Mouse (Mus musculus): Measurements from ENCODE around the gene Pif1. TPM values are rescaled to one million over a fixed set of nuclear protein-coding genes. Genes with fewer than 3 reads are reported as not detected.
A peak's percentile ranks its signal among the peaks of the same experiment; 100 is the strongest.

Pif1 gene
- total and polyA plus RNA-seq, 3 experiments: 11.2 to 14.5 (median 12.2) TPM

DNA sequence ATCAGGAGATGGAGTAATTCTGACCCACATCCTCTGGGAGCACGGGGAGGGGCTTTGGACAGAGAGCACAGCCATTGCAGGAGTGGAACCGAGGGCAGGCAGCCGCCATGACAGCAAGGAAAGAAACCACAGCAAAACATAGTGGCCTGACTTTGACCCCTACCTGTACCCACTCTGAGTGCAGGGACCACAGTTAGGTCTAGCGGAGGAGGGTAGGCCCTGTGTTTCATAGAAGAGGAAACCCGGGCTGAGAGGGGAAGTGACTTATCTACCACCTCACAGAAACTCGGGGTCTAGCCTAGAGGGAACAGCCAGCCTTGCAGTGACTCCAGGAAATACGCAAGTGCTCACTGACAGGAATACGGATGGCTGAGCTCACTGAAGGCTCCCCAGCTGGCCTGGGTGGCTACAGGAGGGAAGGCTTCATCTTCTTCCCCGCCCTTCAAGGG is 8.1 kb upstream of the Pif1 start:
- H3K9me3 ChIP-seq (replicated peaks; ENCODE audit: low read length): no peaks in the 10 kb centered on the region
- TF ChIP-seq ZKSCAN1 (IDR thresholded peaks at IDR 0.05; ENCODE audit: borderline replicate concordance, low read depth, low read length): no peak
- TF ChIP-seq SMC3 (IDR thresholded peaks at IDR 0.05; ENCODE audit: low read depth, low read length): no peak
- no peak for TF ChIP-seq KAT2A (IDR thresholded peaks at IDR 0.05; ENCODE audit: insufficient replicate concordance, low read length)
- no peak for TF ChIP-seq MYC (IDR thresholded peaks at IDR 0.05; ENCODE audit: low read depth, low read length)
- TF ChIP-seq RAD21 (IDR thresholded peaks at IDR 0.05; ENCODE audit: low read depth, low read length): no peak
- no peak for TF ChIP-seq POLR2AphosphoS2 (IDR thresholded peaks at IDR 0.05; ENCODE audit: low read depth, low read length)
- no peak for TF ChIP-seq MAFK (IDR thresholded peaks at IDR 0.05; ENCODE audit: insufficient replicate concordance, low read length)
- TF ChIP-seq GABPA (IDR thresholded peaks at IDR 0.05; ENCODE audit: insufficient replicate concordance, low read depth, low read length): no peak
- TF ChIP-seq ETS1 (conservative IDR thresholded peaks at IDR 0.05; ENCODE audit: low read depth, low read length): peak; percentile 46
- no peak for TF ChIP-seq TBP (conservative IDR thresholded peaks at IDR 0.05; ENCODE audit: low read depth, low read length)
- TF ChIP-seq SIN3A (IDR thresholded peaks at IDR 0.05; ENCODE audit: low read length): peak; percentile 73
- peaks cover 41% of the 10 kb centered on the region for H3K79me2 ChIP-seq (replicated peaks; ENCODE audit: control insufficient read depth, extremely low read depth, insufficient read depth, poor library complexity, severe bottlenecking)
- peak; percentile 68 for DNase-seq (ENCODE audit: extremely low read depth)
- peaks cover 10 to 46% of the 10 kb centered on the region in 2 experiments; a peak in 3 of 4 replicates for H3K4me1 ChIP-seq (ENCODE audit: control insufficient read depth in 1 of 2, insufficient read depth in 2 of 2)
- H3K4me2 ChIP-seq (ENCODE audit: insufficient read depth, low read depth, poor library complexity, severe bottlenecking): peak overlapping the region; percentile 18
- H3K4me3 ChIP-seq (replicated peaks in 1 of 3; ENCODE audit: low read depth in 2 of 3, low read length in 2 of 3, poor library complexity in 1 of 3): peak overlapping the region; percentile 82 to 83 (median 82)
- in situ Hi-C loops (cut with MboI; ENCODE audit: low pct_ligation_motif_present, low pct_unique_long_range_greater_than_20kb, low sequenced_read_pairs) (loop anchor here (5.0 kb wide), 1 partner anchor 42 kb away; no protein-coding TSS in a partner anchor), dilution Hi-C loops (cut with MboI; ENCODE audit: extremely low pct_ligation_motif_present, extremely low pct_unique_long_range_greater_than_20kb, low sequenced_read_pairs) (no loop called here)
- peaks cover 0 to 3% of the 10 kb centered on the region in 2 experiments for H3K36me3 ChIP-seq (replicated peaks in 1 of 2; ENCODE audit: control insufficient read depth in 1 of 2, insufficient read depth in 1 of 2, low read length in 1 of 2)
- H3K27me3 ChIP-seq (replicated peaks): no peaks in the 10 kb centered on the region
- peak overlapping the region; percentile 91 for H3K9ac ChIP-seq (ENCODE audit: insufficient read depth, low read depth)
- peak overlapping the region; percentile 34 for H3K27ac ChIP-seq (ENCODE audit: insufficient read depth, low read depth)

- Histone ChIP-seq H3K9ac (ENCODE audit: insufficient read depth, low read depth) (peak within 1 kb of the TSS; percentile 91), H3K9me3 (replicated peaks; ENCODE audit: low read length) (no peaks in the 10 kb centered on the region), H3K4me3 (replicated peaks in 1 of 3; ENCODE audit: low read depth in 2 of 3, low read length in 2 of 3, poor library complexity in 1 of 3) (peak within 1 kb of the TSS; percentile 82 to 83 (median 82)), H3K27ac (ENCODE audit: insufficient read depth, low read depth) (peak within 1 kb of the TSS; percentile 50), H3K4me2 (ENCODE audit: insufficient read depth, low read depth, poor library complexity, severe bottlenecking) (peak within 1 kb of the TSS; percentile 92), H3K27me3 (replicated peaks) (no peaks in the 10 kb centered on the region), H3K79me2 (replicated peaks; ENCODE audit: control insufficient read depth, extremely low read depth, insufficient read depth, poor library complexity, severe bottlenecking) (peaks cover 41% of the 10 kb centered on the region), H3K4me1 (ENCODE audit: control insufficient read depth in 1 of 2, insufficient read depth in 2 of 2) (peaks cover 10 to 42% of the 10 kb centered on the region in 2 experiments; a peak in 3 of 4 replicates), H3K36me3 (replicated peaks in 1 of 2; ENCODE audit: control insufficient read depth in 1 of 2, insufficient read depth in 1 of 2, low read length in 1 of 2) (peaks cover 0 to 3% of the 10 kb centered on the region in 2 experiments)
- in situ Hi-C loops (cut with MboI; ENCODE audit: low pct_ligation_motif_present, low pct_unique_long_range_greater_than_20kb, low sequenced_read_pairs) (loop anchor here (5.0 to 10.0 kb wide), 2 partner anchors 43 to 135 kb away; no protein-coding TSS in a partner anchor), dilution Hi-C loops (cut with MboI; ENCODE audit: extremely low pct_ligation_motif_present, extremely low pct_unique_long_range_greater_than_20kb, low sequenced_read_pairs) (no loop called here)
- peak; percentile 97 for DNase-seq (ENCODE audit: extremely low read depth)
- no peak for TF ChIP-seq E2F4 (IDR thresholded peaks at IDR 0.05; ENCODE audit: insufficient replicate concordance, low read depth, low read length)
- TF ChIP-seq TBP (conservative IDR thresholded peaks at IDR 0.05; ENCODE audit: low read depth, low read length): peak; percentile 79
- no peak; the same call in 1 of the 2 replicates for TF ChIP-seq SIN3A (IDR thresholded peaks at IDR 0.05; ENCODE audit: low read length)
- peak; percentile 9; the same call in 1 of the 2 replicates for TF ChIP-seq MEF2A (IDR thresholded peaks at IDR 0.05; ENCODE audit: borderline replicate concordance, low read depth, low read length)
- TF ChIP-seq USF2 (conservative IDR thresholded peaks at IDR 0.05; ENCODE audit: low read depth, low read length): no peak
- TF ChIP-seq BHLHE40 (IDR thresholded peaks at IDR 0.05; ENCODE audit: low read depth, low read length): no peak
- TF ChIP-seq ZMIZ1 (IDR thresholded peaks at IDR 0.05; ENCODE audit: low read depth, low read length): peak; percentile 95
- peak; percentile 58; the same call in 1 of the 2 replicates for TF ChIP-seq CHD2 (IDR thresholded peaks at IDR 0.05; ENCODE audit: low read length)
- TF ChIP-seq CTCF (conservative IDR thresholded peaks at IDR 0.05 in 1 of 2, IDR thresholded peaks at IDR 0.05 in 1 of 2; ENCODE audit: low read depth in 2 of 2, low read length in 2 of 2): no peak
- no peak for TF ChIP-seq MAX (IDR thresholded peaks at IDR 0.05; ENCODE audit: low read length)
- TF ChIP-seq HCFC1 (IDR thresholded peaks at IDR 0.05; ENCODE audit: low read depth, low read length): peak; percentile 29; the same call in 1 of the 2 replicates
- TF ChIP-seq PAX5 (IDR thresholded peaks at IDR 0.05; ENCODE audit: low read length): no peak
- no peak for TF ChIP-seq MYC (IDR thresholded peaks at IDR 0.05; ENCODE audit: low read depth, low read length)
- TF ChIP-seq USF1 (IDR thresholded peaks at IDR 0.05; ENCODE audit: low read depth, low read length): no peak
- no peak for TF ChIP-seq EP300 (IDR thresholded peaks at IDR 0.05; ENCODE audit: low read length)
- TF ChIP-seq SMC3 (IDR thresholded peaks at IDR 0.05; ENCODE audit: low read depth, low read length): no peak
- peak; percentile 93 for TF ChIP-seq TCF12 (IDR thresholded peaks at IDR 0.05; ENCODE audit: low read depth, low read length)
- TF ChIP-seq CHD1 (IDR thresholded peaks at IDR 0.05; ENCODE audit: low read depth, low read length): no peak
- TF ChIP-seq RAD21 (IDR thresholded peaks at IDR 0.05; ENCODE audit: low read depth, low read length): no peak
- peak; percentile 40 for TF ChIP-seq MXI1 (IDR thresholded peaks at IDR 0.05; ENCODE audit: low read depth, low read length)
- TF ChIP-seq MAFK (IDR thresholded peaks at IDR 0.05; ENCODE audit: insufficient replicate concordance, low read length): no peak
- no peak for TF ChIP-seq JUND (conservative IDR thresholded peaks at IDR 0.05; ENCODE audit: low read depth, low read length)
- peak; percentile 47; the same call in 1 of the 2 replicates for TF ChIP-seq NRF1 (IDR thresholded peaks at IDR 0.05; ENCODE audit: low read depth, low read length)
- TF ChIP-seq RCOR1 (conservative IDR thresholded peaks at IDR 0.05; ENCODE audit: low read depth, low read length): no peak
- peak; percentile 17; the same call in 1 of the 2 replicates for TF ChIP-seq ETS1 (conservative IDR thresholded peaks at IDR 0.05; ENCODE audit: low read depth, low read length)
- no peak for TF ChIP-seq ZNF384 (IDR thresholded peaks at IDR 0.05; ENCODE audit: low read depth, low read length)
These were observed 7.1 kb upstream of the Pif1 start, which contains the start of gene Plekho2 for GRCm38 (mm10) chr9:65579781-65580371. Plekho2 (minus strand) TSS chr9:65580040.
